Mouse (Mus musculus) CH12.LX (cell line): ENCODE results near the gene Wnt6.

Experiments used
- EP300 ChIP-seq: IDR thresholded peaks from 2 replicates; pipeline ENCODE4 v1.6.1; 2011; ENCODE audit warnings: low read length, improper control_type of control experiment
- MXI1 ChIP-seq: IDR thresholded peaks from 2 replicates; pipeline ENCODE4 v1.6.1; 2011; ENCODE audit warnings: mild to moderate bottlenecking, low read depth, low read length, improper control_type of control experiment
- MYC ChIP-seq: IDR thresholded peaks from 2 replicates; pipeline ENCODE4 v1.6.1; 2011; ENCODE audit warnings: low read depth, mild to moderate bottlenecking, improper control_type of control experiment, low read length

DNA sequence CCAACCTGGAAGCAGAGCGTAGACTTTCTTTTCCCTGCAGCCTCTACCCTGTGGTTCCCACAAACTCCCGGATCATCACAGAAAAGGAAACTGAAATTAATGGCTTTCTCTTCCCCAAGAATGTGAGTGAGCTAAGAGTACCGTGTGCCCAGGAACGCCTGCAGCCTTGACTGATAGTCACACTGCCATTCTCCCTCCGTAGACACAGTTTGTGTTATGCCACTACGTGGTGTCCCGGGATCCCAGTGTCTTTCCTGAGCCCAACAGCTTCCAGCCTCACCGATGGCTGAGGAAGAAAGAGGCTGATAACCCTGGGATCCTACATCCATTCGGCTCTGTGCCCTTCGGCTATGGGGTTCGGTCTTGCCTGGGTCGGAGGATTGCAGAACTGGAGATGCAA lies 34.7 kb upstream of the Wnt6 start:
- TF ChIP-seq EP300 (no peak), MYC (no peak), MXI1 (no peak)
